Mouse (Mus musculus) limb, embryonic 13.5 days (tissue): ENCODE data around the gene Selenoo. TPM values are rescaled to one million over a fixed set of nuclear protein-coding genes. Genes with fewer than 3 reads are reported as not detected.
A peak's percentile ranks its signal among the peaks of the same experiment; 100 is the strongest.

Experiments used
- ATAC-seq: fragments of 200-750 bp; cut with Nextera tagmentation; 2 replicates; pipeline ENCODE4 v1.8.0; 2017; ENCODE audit warnings: low read depth, moderate number of reproducible peaks, moderate TSS enrichment; ENCODE audit not compliant: low FRiP score
- H3K27ac ChIP-seq: fragments of 300-500 bp; sonication (generic); 2 replicates; pipeline ENCODE4 v1.5.1; 2015; ENCODE audit warnings: inconsistent platforms, mild to moderate bottlenecking, moderate library complexity
- H3K27me3 ChIP-seq: fragments of 300-500 bp; sonication (generic); 2 replicates; pipeline ENCODE4 v1.6.1; 2015; ENCODE audit warnings: mild to moderate bottlenecking, inconsistent platforms
- H3K36me3 ChIP-seq: fragments of 300-500 bp; sonication (generic); 2 replicates; pipeline ENCODE4 v1.6.1; 2015; ENCODE audit warnings: inconsistent platforms, mild to moderate bottlenecking, moderate library complexity
- H3K4me1 ChIP-seq: fragments of 300-500 bp; sonication (generic); 2 replicates; pipeline ENCODE4 v1.6.1; 2015; ENCODE audit warnings: inconsistent platforms
- H3K4me2 ChIP-seq: fragments of 300-500 bp; sonication (generic); replicated peaks from 2 replicates; pipeline ENCODE4 v1.6.1; 2015; ENCODE audit warnings: inconsistent platforms, mild to moderate bottlenecking, moderate library complexity
- H3K4me3 ChIP-seq: fragments of 300-500 bp; sonication (generic); 2 replicates; pipeline ENCODE4 v1.5.1; 2015; ENCODE audit warnings: moderate library complexity, mild to moderate bottlenecking, inconsistent platforms
- H3K9ac ChIP-seq: fragments of 300-500 bp; sonication (generic); 2 replicates; pipeline ENCODE4 v1.6.1; 2015; ENCODE audit warnings: mild to moderate bottlenecking, inconsistent platforms
- H3K9me3 ChIP-seq: fragments of 300-500 bp; sonication (generic); 2 replicates; pipeline ENCODE4 v1.6.1; 2016; ENCODE audit warnings: inconsistent platforms
- WGBS: fragments of 180-500 bp; shearing (Covaris S2); methylation state at CpG from one replicate; pipeline ENCODE4 v1.1.7; 2015; 5-methylcytosine and 5-hydroxymethylcytosine counted together
- polyA plus RNA-seq: library from polyadenylated mRNA; unstranded; fragments of >200 nt; fragmentation: Nextera tagmentation; extraction: Ambion mirVana; gene quantifications from 2 replicates; pipeline ENCODE4 v1.2.1, GENCODE M21; 2015

Gene Selenoo
- polyA plus RNA-seq, 1 experiment from 2014 or later, result 19.0 TPM

DNA sequence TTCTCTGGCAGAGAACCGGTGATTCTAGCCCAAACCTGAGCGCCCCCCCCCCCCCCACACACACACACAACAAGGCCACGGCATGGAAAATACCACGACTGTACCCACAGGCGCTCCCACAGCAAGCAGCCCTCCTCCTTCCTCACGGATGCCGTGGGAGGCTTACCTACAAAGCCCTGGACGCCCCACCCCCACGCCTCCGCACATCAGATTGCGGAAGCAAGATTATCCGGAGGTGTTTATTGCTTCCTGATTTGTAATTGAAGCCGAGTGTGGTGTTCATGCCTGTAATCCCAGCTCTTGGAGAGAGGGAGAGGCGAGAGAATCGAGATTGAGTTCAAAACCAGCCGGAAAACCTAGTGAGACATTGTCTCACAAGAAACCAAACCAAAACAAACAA, 58.1 kb downstream of the Selenoo start:
- Histone ChIP-seq H3K27me3 (peaks cover 51% of the 10 kb centered on the region), H3K9me3 (no peaks in the 10 kb centered on the region), H3K27ac (no peak overlapping the region)

DNA sequence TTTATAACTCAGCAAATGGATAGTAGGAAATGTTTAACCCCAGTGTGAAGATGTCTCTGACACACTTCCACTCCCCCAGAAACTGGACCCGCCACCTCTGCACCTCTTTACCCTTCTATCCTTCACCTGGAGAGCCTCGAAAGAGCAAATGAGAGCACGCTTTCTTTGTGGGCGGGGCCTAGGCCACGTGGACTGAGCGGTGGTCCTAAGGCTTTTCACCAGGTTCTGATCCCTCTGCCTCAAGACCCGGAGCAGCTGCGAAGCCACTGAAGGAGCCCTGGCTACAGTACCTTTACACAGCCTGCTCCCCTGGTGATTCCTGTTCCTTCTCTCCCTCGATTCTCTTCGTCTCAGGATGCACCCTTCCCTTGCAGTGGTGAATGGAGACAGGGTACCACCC, 58.6 kb downstream of the Selenoo start:
- H3K4me1 ChIP-seq, result peaks cover 34% of the 10 kb centered on the region
- no peaks in the 10 kb centered on the region for H3K9me3 ChIP-seq
- WGBS, result 18% methylated on average over 10 of the region's 10 CpGs
- H3K4me3 ChIP-seq, result peak overlapping the region; percentile 40
- H3K36me3 ChIP-seq, result no peaks in the 10 kb centered on the region
- H3K4me2 ChIP-seq, result peak overlapping the region; percentile 70
- H3K27ac ChIP-seq, result no peak overlapping the region
- H3K27me3 ChIP-seq, result peaks cover 48% of the 10 kb centered on the region
- no peak overlapping the region for H3K9ac ChIP-seq
- ATAC-seq, result no peak

More for the DNA sequence above, 58.1 kb downstream of the Selenoo start:
- 2% methylated on average over 16 of the region's 16 CpGs for WGBS
- H3K36me3 ChIP-seq, result no peaks in the 10 kb centered on the region
- ATAC-seq, result no peak
- peak overlapping the region; percentile 70 for H3K4me2 ChIP-seq
- H3K9ac ChIP-seq, result 0 out of 2 replicates have a peak overlapping the region, but pooled peaks have one; percentile 50
- H3K4me1 ChIP-seq, result peaks cover 34% of the 10 kb centered on the region
- peak overlapping the region; percentile 40 for H3K4me3 ChIP-seq

DNA sequence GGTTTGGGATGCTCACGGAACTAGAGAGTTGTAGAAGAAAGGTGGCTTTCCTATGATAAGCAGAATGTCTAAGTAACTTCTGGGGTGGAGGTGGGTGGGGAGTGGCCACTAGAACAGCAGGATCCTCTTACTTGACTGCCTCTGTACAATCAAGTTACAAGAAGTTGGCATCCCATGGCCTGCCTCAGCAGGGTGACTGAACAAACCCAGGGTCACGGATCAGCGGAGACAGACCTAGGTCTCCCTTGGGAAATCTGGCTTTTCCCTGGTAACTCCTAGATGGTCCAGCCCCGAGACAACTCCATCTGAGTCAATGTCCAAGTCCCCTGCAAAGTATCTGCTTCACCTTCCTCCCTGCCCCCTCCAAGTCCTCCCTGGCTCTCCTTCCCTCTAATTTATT, 59.0 kb downstream of the Selenoo start:
- no peak for ATAC-seq
- Histone ChIP-seq H3K9ac (no peak overlapping the region), H3K9me3 (no peaks in the 10 kb centered on the region), H3K4me1 (peaks cover 34% of the 10 kb centered on the region), H3K27ac (no peak overlapping the region), H3K27me3 (peaks cover 44% of the 10 kb centered on the region), H3K4me2 (peak overlapping the region; percentile 97), H3K4me3 (peak overlapping the region; percentile 70; the same call in 1 of the 2 replicates), H3K36me3 (no peaks in the 10 kb centered on the region)
- 64% methylated on average over 4 of the region's 4 CpGs for WGBS

DNA sequence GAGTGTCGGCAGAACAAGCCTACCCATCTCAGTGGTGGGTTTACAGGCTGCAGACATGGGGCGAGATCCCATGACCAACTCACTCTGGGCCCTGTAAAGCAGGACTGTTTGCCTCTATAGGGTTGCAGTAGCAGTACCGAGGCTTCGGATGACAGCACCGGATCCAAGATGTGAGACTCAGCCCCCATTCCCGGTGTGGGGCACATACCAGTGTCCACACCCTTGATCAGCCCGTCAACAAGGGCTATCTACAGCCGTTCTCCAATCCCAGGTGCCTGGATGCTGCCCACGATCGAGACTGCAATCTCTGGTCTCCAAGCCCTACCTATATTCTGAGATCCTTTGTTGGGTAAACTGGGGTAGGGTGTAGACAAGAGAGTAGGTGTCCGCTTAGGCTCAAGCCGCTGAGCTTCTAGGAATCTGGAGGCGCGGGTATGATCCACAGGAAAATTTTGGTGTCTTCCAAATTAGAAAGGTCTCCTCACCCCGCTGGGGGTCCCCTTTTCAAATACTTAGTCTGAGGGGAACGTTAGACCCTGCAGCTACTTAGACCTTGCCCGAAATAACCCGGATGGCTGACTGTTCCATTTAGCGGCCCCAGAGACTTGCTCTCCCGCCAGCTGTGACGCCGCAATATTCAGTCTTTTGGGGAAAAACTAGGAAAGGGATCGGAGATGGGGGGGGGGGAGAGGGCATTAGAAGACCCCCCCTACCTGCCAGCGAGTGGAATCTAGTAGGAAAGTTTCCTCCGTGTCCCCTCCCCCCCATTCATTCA, 59.8 kb downstream of the Selenoo start:
- ATAC-seq, result no peak
- Histone ChIP-seq H3K4me2 (peak overlapping the region; percentile 97), H3K9me3 (no peaks in the 10 kb centered on the region), H3K4me3 (peak overlapping the region; percentile 70), H3K9ac (peak overlapping the region; percentile 73), H3K36me3 (peaks cover 1% of the 10 kb centered on the region), H3K27me3 (peaks cover 39% of the 10 kb centered on the region), H3K27ac (no peak overlapping the region), H3K4me1 (peaks cover 34% of the 10 kb centered on the region)
- WGBS, result 7% methylated on average over 25 of the region's 25 CpGs

DNA sequence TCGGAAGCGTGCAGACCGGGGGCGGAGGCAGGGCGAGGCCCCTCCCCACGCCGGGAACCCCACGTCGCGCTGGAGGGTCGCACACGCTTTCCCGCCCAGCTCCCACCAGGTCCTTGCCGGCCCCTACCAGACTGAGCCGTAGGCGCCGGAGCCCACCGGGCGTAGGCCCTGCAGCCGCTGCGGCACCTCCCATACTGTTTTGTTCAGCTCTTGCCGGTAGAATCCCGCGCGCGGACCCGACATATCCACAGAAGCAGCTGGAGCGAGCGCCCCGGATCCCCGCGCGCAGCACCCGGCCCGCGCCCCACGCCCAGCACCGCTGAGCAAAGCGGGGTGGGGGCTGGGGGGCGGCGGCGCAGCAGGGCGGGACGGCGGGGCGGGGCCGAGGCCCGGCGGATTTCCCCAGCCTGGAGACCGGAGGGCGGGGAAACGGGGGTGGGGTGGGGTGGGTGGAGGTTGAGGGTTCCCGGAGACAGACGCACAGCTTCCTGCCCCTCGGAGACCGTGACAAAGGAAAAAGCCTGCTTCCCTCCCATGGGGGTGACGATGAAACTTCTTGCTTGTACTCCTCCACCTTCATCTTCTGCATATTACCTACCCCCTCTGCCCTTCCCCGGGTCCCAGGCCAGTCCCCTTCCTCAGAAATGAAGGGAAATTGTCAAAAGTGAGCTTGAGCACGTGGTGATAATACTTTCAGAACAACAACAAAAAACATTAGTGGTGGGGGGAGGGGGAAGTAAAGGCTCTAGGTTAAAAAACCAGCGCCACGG, 60.6 kb downstream of the Selenoo start, which contains the start of gene Mapk11:
Gene Mapk11, minus strand, starts transcription at position 358 of the 770 bp plus-strand sequence.
- peak within 1 kb of the TSS; percentile 15; the same call in 1 of the 2 replicates for H3K27ac ChIP-seq
- H3K4me2 ChIP-seq, result peak within 1 kb of the TSS; percentile 97
- peaks cover 39% of the 10 kb centered on the region for H3K27me3 ChIP-seq
- peak; percentile 69 for ATAC-seq
- H3K4me1 ChIP-seq, result peaks cover 34% of the 10 kb centered on the region
- peak within 1 kb of the TSS; percentile 73 for H3K9ac ChIP-seq
- H3K4me3 ChIP-seq, result peak within 1 kb of the TSS; percentile 70
- peaks cover 9% of the 10 kb centered on the region for H3K36me3 ChIP-seq
- under 1% methylated on average over 58 of the region's 61 CpGs for WGBS
- no peaks in the 10 kb centered on the region for H3K9me3 ChIP-seq

Other genes starting within 250 kb of the Selenoo start
- 50.7 and 52.2 TPM in 2 replicates for gene Pim3, start 226.9 kb upstream of the Selenoo start, polyA plus RNA-seq
- gene Ttll8, start 134.7 kb upstream of the Selenoo start, polyA plus RNA-seq, result not detected in 2 replicates
- gene Mlc1, start 110.1 kb upstream of the Selenoo start, polyA plus RNA-seq, result 0.13 and 0.15 TPM in 2 replicates
- not detected in 2 replicates for gene Mov10l1, start 106.2 kb upstream of the Selenoo start, polyA plus RNA-seq
- gene Panx2, start 29.4 kb upstream of the Selenoo start, polyA plus RNA-seq, result 0.68 and 0.90 TPM in 2 replicates
- gene Trabd, start 14.0 kb upstream of the Selenoo start, polyA plus RNA-seq, result 49.4 and 51.3 TPM in 2 replicates
- 17.5 and 18.1 TPM in 2 replicates for gene Tubgcp6, start 34.0 kb downstream of the Selenoo start, polyA plus RNA-seq
- 17.4 and 18.7 TPM in 2 replicates for gene Hdac10, start 39.6 kb downstream of the Selenoo start, polyA plus RNA-seq
- gene Mapk12, start 51.6 kb downstream of the Selenoo start, polyA plus RNA-seq, result 6.4 and 6.5 TPM in 2 replicates
- gene Mapk11, start 60.5 kb downstream of the Selenoo start, polyA plus RNA-seq, result 8.4 and 10.4 TPM in 2 replicates
- 130 and 144 TPM in 2 replicates for gene Plxnb2, start 91.7 kb downstream of the Selenoo start, polyA plus RNA-seq
- gene Dennd6b, start 107.4 kb downstream of the Selenoo start, polyA plus RNA-seq, result 22.8 and 25.8 TPM in 2 replicates
- gene Ppp6r2, start 122.5 kb downstream of the Selenoo start, polyA plus RNA-seq, result 31.8 and 36.3 TPM in 2 replicates
- 62.8 and 66.3 TPM in 2 replicates for gene Sbf1, start 226.2 kb downstream of the Selenoo start, polyA plus RNA-seq
- gene Adm2, start 233.6 kb downstream of the Selenoo start, polyA plus RNA-seq, result 0.54 and 0.83 TPM in 2 replicates
- gene Miox, start 245.3 kb downstream of the Selenoo start, polyA plus RNA-seq, result not detected in 2 replicates